Mouse (Mus musculus) heart, adult 18-20 months (tissue): ENCODE measurements at regions not wholly inside any gene's neighbourhood (a gene's known extent, or its start where the extent isn't known, plus 50 kb on each side); places are given as distances from the start of the nearest gene placed in this dataset.

ENCODE experiments used
- DNase-seq, 2 experiments: peaks; one replicate each; pipeline ENCODE4 v3.0.0; 2021 to 2022; ENCODE audit warnings: mixed read lengths in 1 of 2

DNA sequence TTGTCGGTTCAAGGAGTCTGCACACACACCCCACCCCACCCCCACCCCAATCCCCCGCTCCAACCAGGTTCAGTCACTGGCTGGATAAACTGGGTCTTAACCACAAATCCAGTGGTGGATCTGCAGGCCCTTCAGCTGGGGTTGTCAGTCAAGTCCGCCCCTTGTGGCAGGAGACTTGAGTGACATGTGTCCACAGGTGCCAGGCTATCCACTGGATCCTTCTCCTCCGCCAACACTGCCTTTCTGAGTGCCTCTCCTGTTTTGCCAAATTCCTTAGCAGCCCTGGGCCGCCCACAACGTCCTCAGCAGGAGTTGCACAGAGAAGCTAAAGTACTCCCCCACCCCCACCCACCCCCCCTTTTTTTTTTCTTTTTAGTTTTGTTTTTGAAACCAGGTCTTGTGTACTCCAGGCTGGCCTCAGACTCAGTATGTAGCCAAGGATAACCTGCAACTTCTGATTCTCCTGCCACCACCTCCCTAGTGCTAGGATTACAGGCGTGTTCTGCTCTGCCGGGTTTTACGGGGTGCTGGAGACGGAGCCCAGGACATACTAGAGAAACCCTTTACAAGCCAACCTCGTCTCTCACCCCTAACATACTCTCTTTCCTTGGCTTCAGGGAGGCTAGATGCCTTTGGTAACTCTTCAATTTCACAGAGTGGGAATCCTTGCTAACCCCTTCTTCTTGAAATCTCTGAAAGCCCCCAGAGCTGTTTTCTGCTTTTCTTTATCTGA, 57.2 kb upstream of the Zfp280d start:
- DNase-seq: no peak

DNA sequence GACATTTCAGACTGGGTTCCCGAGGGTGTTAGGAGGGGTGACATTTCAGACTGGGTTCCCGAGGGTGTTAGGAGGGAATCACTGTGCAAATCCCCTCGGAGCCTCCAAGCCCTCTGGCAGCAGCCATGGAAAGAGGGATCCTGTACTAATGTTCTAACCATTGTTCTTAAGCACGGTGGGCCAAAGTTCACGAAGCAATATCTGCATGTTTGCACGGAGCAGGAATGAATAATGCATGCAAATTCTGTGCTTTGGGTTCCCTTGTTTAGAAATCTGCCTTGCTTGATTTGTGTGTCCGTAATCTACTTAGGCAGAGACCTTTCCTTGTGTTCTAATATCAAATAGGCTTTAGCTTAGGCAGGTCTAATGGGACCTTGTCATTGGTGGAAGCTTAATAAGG, 55.9 kb upstream of the Zfp280d start:
- DNase-seq: no peak

- no peak for DNase-seq
Measured at GRCm38 (mm10) chr9:72219892-72220291, 54.8 kb upstream of the Zfp280d start.

DNA sequence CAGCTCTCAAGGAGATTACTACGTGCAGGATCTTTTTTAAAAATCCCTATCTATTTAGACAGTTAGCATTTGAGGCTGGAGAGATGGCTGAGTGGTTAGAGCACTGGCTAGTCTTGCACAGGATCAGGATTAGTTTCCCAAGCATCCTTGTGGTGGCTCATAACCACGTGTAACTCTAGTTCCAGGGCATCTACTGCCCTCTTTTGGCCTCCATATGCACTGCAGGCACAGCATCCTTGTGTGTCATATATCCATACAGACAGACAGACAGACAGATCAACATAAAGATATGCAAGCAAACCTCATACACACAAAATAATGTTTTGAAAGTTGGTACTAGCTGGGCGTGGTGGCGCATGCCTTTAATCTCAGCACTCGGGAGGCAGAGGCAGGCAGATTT, 53.3 kb upstream of the Zfp280d start:
- no peak for DNase-seq
